Mouse (Mus musculus) heart, adult 9 months (tissue): ENCODE data around the gene Ciita.

Experiments
- DNase-seq, 2 experiments: peaks; one replicate each; pipeline ENCODE4 v3.0.0; 2022; ENCODE audit warnings: low spot score in 2 of 2

Gene Ciita

GRCm38 (mm10) chr16:10551592-10551991 lies 71.7 kb downstream of the Ciita start:
- no peak for DNase-seq

- no peak for DNase-seq
Measured at GRCm38 (mm10) chr16:10553858-10554257, 74.0 kb downstream of the Ciita start.

GRCm38 (mm10) chr16:10559991-10560390 lies 80.1 kb downstream of the Ciita start:
- peak in 1 of 2 experiments; percentile 45 for DNase-seq

- peak in 1 of 2 experiments; percentile 64 for DNase-seq
Measured at GRCm38 (mm10) chr16:10565278-10565885, 85.5 kb downstream of the Ciita start.

- DNase-seq = no peak
Measured at GRCm38 (mm10) chr16:10567153-10567552, 87.3 kb downstream of the Ciita start.

- no peak for DNase-seq
Measured at GRCm38 (mm10) chr16:10569809-10570395, 90.0 kb downstream of the Ciita start.

- DNase-seq = peak in 1 of 2 experiments; percentile 41
Measured at GRCm38 (mm10) chr16:10570708-10571107, 90.8 kb downstream of the Ciita start.

- DNase-seq = no peak
Measured at GRCm38 (mm10) chr16:10571820-10572219, 92.0 kb downstream of the Ciita start.

- peak; percentile 21 to 29 for DNase-seq
Measured at GRCm38 (mm10) chr16:10574936-10575335, 95.1 kb downstream of the Ciita start.

GRCm38 (mm10) chr16:10575915-10576314 lies 96.1 kb downstream of the Ciita start:
- peak; percentile 19 to 24 for DNase-seq

GRCm38 (mm10) chr16:10577548-10577947 lies 97.7 kb downstream of the Ciita start:
- DNase-seq = no peak
